Mouse (Mus musculus): ENCODE measurements around the gene Cluh.

Gene Cluh

GRCm38 (mm10) chr11:74649095-74649646, at the start of gene Cluh:
Gene Cluh (plus strand): TSS chr11:74649495.
- DNase-seq (ENCODE audit: low spot score) = peak; percentile 95

GRCm38 (mm10) chr11:74602286-74602685, 47.0 kb upstream of the Cluh start:
- DNase-seq (ENCODE audit: low spot score) = no peak

- no peak for DNase-seq (ENCODE audit: low spot score)
These were observed 39.2 kb upstream of the Cluh start for GRCm38 (mm10) chr11:74610068-74610467.

DNA sequence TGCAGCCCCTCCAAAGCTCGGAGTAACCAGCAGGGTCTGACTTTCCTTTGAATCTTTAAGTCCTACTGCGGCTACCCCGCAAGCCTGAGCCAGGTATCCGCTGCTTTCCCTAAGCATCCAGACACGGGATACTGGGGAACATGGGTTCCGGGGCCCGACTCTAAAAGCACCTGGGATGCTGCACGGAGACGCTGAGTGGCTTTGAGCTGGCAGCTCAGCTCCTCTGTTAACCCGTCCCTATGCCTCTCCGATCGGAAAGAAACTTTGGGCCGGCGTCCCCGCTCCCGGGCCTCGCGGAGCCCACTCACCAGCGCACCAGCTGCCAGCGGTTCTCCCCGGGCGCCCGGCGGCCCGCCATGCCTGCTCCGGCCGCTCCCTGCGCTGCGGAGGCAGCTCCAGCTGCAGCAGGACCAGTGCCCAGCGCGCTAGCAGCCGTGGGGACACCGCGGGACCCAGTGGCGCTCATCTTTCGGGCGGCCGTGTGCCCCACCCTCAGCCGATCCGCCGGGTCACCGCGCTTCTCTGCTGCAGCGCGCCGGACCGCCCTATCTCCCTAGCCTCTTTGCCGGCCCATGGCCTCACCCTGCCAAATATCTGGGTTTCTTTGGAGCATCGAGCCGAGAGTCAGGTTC, 38.6 kb upstream of the Cluh start, which contains the start of gene Rap1gap2:
Gene Rap1gap2, minus strand, starts transcription at position 371 of the 632 bp plus-strand sequence.
- no peak for DNase-seq (ENCODE audit: low spot score)

DNA sequence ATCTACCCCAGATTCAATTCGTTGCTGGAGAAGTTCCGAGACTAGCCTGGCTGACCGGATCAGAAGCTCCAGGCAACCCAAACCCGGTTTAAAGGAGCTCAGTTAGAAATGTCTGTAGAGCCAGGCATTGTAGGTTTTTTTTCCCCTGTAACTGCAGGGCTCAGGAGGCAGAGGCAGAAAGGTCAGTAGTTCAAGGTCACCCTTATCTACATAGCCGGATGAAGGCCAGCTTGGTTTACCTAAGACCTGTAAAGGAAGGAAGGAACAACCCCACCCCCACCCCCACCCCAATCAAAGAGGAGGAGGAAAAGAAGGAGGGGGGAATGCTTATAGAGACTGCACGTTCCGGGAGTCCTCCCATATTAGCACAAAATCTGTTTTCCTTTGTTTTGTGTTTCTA, 37.9 kb upstream of the Cluh start:
- DNase-seq (ENCODE audit: low spot score) = no peak

- DNase-seq (ENCODE audit: low spot score) = no peak
These were observed 35.9 kb upstream of the Cluh start for GRCm38 (mm10) chr11:74613428-74613827.

GRCm38 (mm10) chr11:74615571-74615970, 33.7 kb upstream of the Cluh start:
- DNase-seq (ENCODE audit: low spot score) = no peak

DNA sequence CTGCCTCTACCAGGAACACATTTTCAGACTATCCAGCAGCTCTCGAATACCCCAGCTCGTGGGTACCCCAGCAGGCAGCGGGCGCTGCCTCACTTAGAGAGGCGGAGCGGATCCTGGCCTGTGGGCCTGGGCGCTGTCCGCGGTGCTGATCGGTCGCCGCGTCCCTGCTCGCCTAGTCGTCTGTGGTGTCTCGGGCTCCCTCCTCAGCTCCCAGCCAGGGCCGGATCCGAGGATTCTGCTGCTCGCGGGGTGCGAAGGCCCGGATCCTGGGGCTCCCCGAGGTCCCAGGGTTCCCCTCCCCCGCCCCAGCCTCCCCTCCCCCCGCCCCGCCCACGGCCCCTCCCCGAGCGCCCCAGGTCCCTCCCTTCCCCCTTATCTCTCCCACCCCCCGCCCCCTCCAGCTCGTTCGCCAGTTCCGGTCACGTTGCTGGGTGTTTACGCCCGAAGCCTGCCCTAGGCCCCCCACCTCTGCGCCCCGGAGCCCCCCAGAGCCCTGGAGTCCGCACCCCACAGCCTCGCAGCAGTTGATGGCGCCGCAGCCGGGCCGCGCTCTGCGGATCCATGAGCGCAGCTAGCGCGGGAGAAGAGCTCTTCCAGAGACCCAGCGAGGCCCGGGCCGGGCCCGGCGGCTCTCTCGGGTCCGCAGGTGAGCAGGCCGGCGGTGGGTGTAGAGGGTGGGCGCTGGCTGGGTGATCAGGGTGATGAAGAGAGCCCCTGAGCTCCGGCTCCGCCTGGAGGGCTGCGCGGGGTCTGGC, 29.9 kb upstream of the Cluh start, which contains the start of gene Ccdc92b:
Gene Ccdc92b, plus strand, starts transcription at position 405 of the 755 bp plus-strand sequence.
- no peak for DNase-seq (ENCODE audit: low spot score)

DNA sequence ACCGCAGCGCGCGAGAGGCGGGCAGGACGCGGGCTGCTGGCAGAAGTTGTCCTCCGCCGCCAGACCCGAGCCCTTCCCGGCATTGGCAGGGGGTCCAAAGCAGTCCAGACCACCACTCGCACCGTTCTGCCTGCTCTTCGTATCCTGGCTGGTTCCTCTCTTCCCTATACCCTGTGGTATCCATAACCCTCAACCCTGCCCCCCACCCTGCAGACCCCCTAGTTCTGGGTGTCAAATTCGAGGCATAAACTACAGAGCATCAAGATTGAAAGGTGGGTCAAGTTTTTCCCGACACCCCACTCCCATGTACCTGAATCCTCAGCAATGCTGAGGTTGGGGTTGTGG, 29.4 kb upstream of the Cluh start:
- no peak for DNase-seq (ENCODE audit: low spot score)

DNA sequence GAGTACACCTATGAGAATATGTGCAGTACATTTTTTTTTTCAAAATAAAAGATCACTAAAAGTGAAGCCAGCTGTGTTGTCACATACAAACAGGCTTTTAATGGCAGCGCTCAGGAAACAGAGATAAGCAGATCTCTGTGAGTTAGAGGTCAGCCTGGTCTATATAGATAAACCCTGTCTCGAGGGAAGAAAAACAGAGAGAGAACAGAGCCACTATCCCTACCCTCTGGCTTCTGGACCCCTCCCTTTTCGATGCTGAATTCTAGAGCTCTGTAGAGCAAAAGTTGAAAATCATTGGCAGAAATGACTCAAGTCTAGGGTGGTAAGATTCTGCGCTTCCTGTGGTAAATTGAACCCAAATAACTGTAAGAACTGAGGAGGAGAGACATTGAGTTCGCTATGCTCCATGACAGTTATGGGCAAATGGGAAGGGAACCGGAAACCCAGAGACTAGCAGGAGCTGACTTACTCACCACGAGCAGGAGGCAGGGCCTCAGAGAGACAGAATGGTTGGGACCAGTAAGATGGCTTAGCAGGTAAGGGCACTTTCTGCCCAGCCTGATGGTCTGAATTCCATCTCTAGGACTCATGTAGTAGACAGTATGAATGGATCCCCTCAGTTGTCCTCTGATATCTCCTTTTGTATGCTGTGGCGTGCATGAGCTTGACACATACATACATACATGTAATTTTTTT, 27.2 kb upstream of the Cluh start:
- no peak for DNase-seq (ENCODE audit: low spot score)

DNA sequence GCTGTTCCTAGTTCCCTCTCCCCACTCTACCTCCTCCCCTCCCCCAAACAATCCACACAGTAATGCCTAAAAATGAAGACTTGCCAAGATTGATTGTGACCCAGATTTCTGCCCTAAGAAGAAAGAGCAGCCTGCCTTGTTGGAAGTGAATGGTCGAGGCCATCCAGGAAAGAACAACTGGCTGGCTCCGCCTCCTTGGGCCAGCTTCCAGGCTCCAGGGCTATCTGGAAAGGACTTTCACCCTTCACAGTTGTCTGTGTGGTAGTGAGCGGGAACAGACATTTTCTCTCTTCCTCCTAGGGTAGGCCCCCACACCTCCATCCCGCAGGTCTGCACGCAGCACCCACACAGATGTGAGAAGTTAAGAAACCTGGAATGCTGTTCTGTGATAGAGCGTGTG, 25.6 kb upstream of the Cluh start:
- no peak for DNase-seq (ENCODE audit: low spot score)

DNA sequence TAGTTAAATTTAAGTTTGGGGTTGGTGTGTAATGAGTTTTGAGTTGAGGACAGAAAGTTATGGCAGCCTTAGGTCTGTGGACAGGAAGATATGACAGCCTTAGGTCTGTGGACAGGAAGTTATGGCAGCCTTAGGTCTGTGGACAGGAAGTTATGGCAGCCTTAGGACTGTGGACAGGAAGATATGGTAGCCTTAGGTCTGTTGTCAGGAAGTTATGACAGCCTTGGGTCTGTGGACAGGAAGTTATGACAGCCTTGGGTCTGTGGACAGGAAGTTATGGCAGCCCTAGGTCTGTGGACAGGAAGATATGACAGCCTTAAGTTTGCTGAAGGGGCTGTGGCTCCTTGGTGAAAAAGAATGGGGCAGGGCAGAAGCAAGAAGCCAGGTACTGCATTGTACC, 24.0 kb upstream of the Cluh start:
- DNase-seq (ENCODE audit: low spot score) = no peak

- no peak for DNase-seq (ENCODE audit: low spot score)
These were observed 21.8 kb upstream of the Cluh start for GRCm38 (mm10) chr11:74627481-74627880.

- DNase-seq (ENCODE audit: low spot score) = no peak
These were observed 17.2 kb upstream of the Cluh start for GRCm38 (mm10) chr11:74631880-74632789.

DNA sequence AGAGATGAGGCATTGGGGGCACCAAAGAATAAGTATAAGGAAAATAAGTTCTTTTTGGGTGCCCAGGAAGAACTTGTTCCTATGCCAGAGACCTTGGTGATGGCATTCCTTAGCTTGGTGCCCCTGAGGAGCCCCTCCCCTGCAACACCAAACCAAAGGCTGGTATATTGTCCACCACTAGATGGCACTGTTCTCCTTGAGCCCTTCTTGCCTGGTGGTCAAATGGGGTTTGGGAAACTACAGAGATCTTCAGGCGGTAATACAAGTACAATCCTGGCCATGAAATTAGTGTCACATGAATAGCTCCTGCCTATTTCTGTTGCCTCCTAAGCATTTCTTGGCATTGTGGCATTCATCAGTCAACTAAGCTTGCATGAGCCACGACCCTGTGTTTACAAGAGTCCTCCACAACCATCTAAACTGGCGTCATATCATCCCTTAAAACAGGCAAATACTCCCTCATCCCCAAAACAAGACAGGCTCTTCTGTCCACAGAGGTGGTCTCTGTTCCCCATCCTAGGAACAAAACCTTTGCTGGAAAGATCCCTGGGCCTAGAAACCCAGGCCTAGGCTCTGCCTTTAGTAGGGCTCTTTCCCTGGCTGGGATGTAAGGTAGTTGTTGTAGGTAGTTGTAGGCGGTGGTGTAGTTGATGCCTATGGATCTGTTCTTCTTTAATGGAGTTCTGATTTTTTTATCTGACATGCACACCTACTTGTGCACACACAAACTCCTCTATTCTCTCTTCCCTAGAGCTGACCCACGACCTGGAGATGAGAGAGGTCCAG, 14.6 kb upstream of the Cluh start:
- no peak for DNase-seq (ENCODE audit: low spot score)

GRCm38 (mm10) chr11:74637486-74637885, 11.8 kb upstream of the Cluh start:
- DNase-seq (ENCODE audit: low spot score) = no peak

- DNase-seq (ENCODE audit: low spot score) = no peak
These were observed 11.1 kb upstream of the Cluh start for GRCm38 (mm10) chr11:74637971-74638790.

DNA sequence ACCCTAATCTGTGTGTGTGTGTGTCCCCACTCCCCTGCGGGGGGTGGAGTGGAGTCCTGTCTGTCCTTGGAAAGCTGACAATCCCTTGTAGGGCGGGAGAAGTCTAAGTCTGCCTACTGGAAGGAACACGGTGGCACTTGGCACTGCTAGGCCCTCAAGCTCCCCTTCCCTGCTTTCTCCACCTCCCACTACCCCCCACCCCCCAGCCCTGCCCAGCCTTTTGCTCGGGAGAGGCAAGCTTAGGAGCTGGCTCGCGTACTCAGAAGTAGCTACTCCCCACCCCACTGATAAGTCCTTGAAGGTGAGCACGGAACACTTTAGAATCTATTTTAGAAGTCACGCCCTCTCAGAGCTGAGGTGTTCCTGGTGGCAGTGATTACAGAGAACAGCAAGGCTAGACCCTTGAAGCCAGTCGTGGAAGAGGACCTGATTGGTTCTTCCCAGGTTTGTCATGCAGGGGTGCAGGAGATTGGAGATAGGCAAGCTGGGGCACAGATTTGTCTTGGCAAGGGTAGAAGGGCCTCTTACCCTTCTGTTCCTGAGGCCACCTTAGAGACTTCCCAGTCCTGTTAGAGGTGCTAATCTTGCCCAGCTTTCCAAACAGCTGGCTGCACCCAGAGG, 10.4 kb upstream of the Cluh start:
- no peak for DNase-seq (ENCODE audit: low spot score)

GRCm38 (mm10) chr11:74639628-74640027, 9.7 kb upstream of the Cluh start:
- no peak for DNase-seq (ENCODE audit: low spot score)

DNA sequence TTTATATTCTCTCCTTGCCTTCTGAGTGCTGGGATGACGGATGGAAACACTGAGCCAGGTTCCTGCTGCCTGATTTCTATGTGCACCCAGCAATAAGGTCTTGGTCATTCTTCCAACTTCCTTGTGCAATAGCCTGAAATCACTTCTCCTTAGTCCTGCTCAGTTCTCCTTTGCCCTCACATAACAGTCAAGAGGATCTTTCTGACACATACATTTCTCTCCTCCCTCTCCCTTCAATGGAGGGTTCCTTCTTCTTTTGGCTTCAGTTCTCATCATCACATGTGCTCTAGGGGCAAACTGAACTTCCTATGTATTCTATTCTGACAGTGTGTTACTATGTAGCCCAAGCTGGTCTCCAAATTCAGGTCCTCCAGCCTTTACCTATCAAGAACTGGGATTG, 1.3 kb upstream of the Cluh start:
- DNase-seq (ENCODE audit: low spot score) = no peak

Measured in left cerebral cortex, adult 11 months (tissue).